Mouse (Mus musculus): Measurements from ENCODE around the gene Fam217b.
A peak's percentile ranks its signal among the peaks of the same experiment; 100 is the strongest.

Gene Fam217b

DNA sequence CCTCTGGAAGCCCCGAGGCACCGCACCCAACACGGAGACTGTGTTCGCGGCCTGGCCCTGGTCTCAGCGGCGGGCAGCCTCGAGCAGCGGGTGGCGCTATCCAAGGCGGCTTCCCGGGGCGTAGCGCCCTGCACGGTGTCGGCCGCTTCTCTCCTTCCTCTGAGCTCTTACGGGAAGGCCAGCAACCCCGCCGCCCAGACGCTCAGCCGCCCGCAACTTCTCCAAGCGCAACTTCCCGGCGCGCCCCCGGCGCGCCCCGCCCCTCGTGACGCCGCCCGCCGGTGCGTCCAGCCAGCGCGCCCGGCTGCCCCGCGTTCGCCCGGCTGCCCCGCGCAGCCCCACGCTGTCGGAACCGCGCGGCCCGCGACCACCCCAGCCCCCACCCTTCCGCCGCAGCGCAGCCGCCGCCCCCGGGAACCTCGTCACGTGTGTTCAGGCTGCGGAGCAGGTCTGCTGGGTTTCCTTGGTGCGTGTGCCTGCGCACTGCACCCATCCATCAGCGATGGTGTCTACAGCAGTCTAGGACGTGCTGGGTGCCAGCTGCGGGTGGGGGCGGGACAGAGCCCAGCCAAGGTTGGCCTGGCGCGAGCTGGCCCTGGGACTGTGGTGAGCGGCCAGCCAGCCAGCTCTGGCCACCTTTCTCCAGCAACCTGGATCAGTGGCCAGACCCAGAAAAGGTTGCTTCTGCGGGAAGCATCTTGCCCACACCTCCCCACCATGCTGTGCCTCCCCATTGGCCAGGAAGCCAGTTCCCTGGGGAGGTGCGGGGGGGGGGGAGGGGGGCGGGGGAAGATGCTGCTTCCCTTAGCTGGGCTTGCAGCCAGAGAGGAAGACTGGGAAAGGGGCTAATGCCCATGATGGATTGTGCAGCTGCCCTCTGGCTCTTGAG lies at the start of gene Fam217b, which contains the start of gene Ppp1r3d:
Fam217b (plus strand) TSS at position 264 of the 889 bp plus-strand sequence.
Ppp1r3d (minus strand) TSS at position 212 of the 889 bp plus-strand sequence.
- peak; percentile 81 for DNase-seq

DNA sequence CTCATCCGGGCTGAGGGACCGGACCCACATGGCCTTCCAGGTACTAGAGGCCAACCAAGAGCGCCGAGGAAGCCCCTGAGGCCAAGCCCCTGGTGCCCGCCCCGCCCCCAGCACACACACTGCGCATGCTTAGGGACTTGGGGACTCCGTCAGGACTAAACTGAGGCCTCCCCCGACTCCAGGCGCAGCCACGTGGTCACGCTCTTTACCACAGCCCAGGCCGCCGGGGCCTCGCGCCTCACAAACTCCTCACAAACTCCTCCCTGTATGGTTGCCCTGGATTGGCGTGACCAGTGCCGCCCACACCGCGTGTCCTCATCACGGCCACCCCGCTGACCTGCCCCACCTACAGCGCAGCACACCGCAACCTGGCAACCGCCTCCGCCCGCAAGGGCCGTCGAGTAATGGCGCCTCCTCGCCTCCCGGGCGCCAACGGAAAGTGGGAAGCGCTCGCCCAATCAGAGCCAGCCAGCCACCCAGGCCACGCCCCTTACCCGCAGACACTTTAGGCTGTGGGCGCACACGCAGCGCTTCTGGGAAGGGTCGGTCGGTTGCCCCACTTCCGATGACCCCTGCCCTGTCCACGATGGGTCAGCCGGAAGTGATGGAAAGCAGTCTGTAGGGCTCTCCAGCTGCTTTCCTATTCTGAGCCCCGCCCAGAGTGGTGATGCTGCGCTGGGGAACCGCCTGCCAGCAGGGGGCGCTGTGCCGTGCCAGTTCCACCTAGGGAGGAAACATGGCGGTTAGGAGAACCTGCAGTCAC lies 7.1 kb upstream of the Fam217b start, which contains the start of gene Sycp2:
Sycp2 (minus strand) TSS at position 633 of the 763 bp plus-strand sequence.
- no peak for DNase-seq

DNA sequence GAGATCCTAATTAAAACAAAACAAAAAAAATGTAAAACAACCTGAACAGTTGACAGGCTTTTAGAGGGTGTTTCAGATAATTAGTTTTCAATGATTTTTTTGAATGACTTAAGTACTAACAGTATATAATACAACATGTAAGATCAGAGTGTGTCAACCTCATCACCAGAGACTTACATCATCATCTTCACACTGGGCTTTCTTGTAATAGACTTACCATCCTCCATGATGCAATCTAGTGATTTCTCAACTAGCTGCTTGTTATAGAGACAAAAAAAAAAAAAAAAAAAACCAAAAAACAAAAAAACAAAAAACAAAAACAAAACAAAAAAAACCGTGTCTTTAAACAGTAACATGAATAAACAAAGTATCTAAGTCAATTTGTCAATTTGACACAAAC lies 5.3 kb upstream of the Fam217b start:
- no peak for DNase-seq

- DNase-seq, result no peak
Observed at GRCm38 (mm10) chr2:178410286-178410685, 4.0 kb upstream of the Fam217b start.

DNA sequence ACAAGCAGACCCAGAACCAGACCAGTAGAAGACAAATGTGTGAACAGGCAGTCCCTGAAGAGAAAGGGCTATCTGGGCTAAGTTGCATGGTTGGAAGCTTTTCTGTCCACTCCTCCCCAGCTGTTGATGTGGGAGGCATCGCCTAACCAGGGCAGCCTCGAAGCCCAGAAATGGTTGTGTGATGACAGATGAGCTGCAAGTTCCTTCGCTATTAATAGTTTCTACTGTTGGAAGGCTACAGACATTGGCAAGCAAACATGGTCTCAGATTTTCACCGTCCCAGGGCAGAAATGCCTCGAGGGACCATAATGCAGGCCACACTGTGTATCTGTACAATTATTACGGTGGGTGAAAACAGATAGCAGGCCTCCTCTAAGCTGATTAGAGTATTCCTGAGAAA lies 1.7 kb upstream of the Fam217b start:
- no peak for DNase-seq

GRCm38 (mm10) chr2:178413081-178413480 lies 1.2 kb upstream of the Fam217b start:
- no peak for DNase-seq

DNA sequence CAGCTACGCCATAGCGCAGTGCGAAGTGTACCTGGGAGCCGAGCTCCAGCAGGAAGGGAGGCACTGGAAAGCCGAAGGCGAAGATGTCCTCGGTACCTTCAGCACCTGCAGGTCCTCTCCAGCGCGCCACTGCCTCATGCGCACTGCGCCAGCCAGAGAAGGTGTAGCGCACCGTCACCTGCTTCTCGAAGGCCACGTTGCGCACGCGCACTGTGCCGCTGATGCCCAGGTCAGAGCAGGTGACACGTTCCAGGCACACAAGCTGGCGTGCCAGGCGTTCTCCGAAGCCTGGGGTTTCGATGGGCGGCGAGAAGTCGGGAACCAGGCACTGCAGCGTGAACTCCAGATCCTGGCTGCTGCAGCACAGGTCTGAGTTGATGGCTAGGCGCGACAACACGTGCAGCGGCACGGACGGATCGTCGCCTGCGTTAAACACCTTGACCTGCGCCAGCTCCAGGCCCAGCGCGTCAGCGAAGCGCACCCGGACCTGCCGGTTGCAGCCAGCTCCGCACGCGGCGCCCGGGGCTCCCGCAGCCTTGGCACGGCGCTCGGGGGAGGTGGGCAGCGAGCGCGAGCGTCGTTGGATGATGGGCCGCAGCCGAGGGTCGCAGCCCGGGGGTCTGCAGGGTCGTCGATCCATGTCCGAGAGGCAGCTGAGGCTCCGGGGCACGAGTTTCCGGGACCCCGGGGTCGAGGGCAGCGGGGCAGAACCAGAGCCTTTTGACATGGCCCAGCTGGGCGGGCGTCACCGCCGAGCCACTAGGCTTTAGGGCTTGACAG lies 653 bp upstream of the Fam217b start:
- DNase-seq, result peak; percentile 52

- no peak for DNase-seq
Observed at GRCm38 (mm10) chr2:178415150-178415448, 775 bp downstream of the Fam217b start.

- no peak for DNase-seq
Observed at GRCm38 (mm10) chr2:178416427-178416826, 2.1 kb downstream of the Fam217b start.

DNA sequence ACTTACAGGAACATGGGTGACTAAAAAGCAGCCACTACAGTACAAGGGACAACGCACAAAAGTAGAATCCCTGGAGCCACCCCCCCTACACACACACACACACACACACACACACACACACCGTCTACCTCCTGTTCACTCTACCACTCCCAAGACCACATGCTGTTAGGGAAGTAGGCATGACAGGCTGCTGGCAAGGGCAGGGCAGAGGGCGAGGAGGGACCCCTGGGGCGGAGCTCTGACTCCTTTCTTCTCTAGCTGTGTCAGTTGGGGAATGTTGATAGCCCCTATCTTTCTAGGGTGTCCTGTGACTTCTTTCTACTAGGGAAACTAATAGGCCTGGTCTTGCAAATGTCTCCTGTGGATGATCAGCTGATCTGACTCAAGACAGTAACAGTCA lies 2.6 kb downstream of the Fam217b start:
- no peak for DNase-seq

- DNase-seq, result no peak
Observed at GRCm38 (mm10) chr2:178420576-178420975, 6.3 kb downstream of the Fam217b start.

- DNase-seq, result no peak
Observed at GRCm38 (mm10) chr2:178421603-178422002, 7.3 kb downstream of the Fam217b start.

- DNase-seq, result no peak
Observed at GRCm38 (mm10) chr2:178422186-178422585, 7.9 kb downstream of the Fam217b start.

GRCm38 (mm10) chr2:178423223-178423622 lies 8.9 kb downstream of the Fam217b start:
- DNase-seq, result no peak

DNA sequence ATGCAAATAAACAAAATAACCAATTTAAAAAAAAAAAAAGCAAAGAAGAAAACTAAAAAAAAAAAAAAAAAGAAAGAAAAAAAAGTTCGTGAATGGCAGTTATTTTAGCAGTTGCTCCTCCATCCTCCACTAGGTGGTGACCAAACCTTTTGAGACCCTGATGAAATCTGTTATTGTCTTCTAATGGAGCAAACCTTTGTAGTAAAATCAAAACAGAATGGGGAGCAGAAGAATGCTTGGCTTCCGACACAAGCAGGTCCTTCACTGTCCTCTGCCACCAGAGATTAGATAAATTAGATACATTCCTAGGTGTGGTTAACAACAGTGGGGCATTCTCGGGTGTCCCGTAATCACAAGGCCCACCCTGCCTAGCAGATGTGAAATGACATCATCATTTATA lies 11.9 kb downstream of the Fam217b start:
- DNase-seq, result no peak

DNA sequence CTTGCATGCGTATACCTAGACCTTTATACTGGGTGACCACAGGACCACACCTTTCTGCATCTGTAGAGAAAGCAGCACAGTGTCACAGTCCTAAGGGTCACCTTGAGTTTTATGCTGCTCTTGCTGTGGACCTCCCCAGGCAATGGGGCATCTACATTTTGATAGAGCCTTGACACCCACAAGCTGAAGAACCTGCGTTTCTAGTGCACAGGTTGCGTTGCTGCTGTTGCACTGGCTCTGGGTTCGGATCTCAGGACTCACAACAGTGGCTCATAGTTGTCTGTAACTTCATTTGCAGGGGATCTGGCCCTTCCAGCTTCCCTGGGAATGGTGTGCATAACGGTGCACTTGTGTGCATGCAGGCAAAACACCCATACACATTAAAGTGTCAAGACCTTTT lies 12.9 kb downstream of the Fam217b start:
- DNase-seq, result no peak

DNA sequence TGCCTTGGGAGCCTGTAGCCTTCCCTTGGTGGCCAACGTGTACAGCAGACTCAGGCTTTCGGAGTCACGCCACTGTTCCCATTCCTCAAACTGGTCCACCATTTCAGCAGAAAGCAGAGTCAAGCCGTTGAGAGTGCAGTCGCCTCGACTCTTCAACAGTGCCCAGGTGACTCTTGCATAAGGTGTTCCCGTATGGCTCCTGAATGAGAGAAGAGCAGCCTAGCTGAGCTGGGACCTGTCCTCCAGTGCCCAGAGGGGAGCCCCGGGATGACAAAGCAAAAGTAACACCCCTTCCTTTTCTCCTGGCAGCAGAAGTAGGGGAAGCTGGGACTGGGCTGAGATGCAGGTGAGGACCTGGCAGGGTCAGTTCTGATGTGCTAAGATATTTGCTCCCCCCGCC lies 13.9 kb downstream of the Fam217b start:
- DNase-seq, result no peak

- no peak for DNase-seq
Observed at GRCm38 (mm10) chr2:178428676-178429075, 14.4 kb downstream of the Fam217b start.

DNA sequence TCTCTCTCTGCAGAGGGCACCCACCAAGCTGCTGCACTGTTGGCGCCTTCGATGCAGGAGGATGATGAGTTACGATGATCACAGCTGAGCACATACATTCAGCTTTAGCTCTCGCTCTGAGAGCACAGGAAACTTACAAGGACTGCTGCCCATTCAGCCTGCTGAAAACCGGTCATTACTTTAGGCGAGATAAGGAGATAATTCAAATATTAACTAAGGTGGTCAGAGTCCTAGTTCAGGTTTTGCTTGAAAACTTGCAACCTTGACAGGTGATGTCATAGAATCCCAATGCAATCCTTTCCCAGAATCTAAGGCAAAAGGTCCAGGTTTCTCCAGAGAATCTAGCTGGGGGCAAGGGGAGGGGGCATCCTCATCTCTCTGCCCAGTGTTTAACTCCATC lies 15.1 kb downstream of the Fam217b start:
- DNase-seq, result no peak

DNA sequence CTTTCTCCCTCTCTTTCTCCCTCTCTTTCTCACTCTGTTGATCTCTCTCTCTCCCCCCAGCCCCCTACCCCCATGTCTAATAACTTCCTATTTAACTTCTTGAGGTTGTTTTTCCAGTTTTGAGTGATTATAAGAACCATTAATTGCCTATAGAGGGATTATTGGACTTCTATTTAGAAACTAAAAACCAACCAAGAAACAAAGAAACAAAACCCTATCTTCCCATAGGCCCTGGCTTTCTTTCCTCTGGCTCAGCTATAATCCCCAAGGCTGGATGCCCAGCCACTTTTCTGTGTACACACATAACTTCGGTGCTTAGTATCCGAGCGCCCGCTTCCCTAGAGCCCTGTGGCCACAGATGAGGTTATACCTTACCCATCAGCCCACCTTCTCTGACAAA lies 15.9 kb downstream of the Fam217b start, which contains the start of gene Cdh26:
Cdh26 (plus strand) TSS at position 301 of the 400 bp plus-strand sequence.
- no peak for DNase-seq

DNA sequence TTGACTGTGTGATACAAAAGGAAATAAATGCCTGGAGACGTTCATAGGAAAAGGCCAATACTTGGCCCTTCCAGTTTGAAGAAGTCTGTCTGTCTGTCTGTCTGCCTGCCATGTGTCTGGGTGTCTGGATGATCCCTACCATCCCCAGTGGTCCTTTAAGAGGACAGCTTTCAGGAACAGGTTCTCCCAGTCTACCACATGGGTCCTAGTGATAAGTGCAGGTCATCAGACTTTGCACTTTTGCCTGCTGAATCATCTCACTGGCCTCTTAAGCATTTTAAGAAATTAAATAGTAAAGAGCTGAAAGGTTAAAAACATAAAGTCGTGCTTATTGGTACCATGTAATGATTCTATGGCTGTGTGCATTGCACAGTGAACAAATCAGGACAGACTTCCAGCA lies 19.2 kb downstream of the Fam217b start:
- DNase-seq, result no peak

- no peak for DNase-seq
Observed at GRCm38 (mm10) chr2:178433903-178434302, 19.6 kb downstream of the Fam217b start.

GRCm38 (mm10) chr2:178437311-178437710 lies 23.0 kb downstream of the Fam217b start:
- no peak for DNase-seq

Data from right cerebral cortex, postnatal 25 days (tissue).